12 mouse cellular contexts compared by ENCODE assay signal in genomic region chr2:9883803-9884532, GRCm38 (mm10). TPM values are rescaled to one million over a fixed set of nuclear protein-coding genes. Genes with fewer than 3 reads are reported as not detected.
DNase-seq lines count a peak whose midpoint lies in the region; ATAC-seq and TF ChIP-seq lines count a peak whose summit lies in the region.
"Had no signal": no experiment of that assay in that cellular context is flagged by ENCODE, and none has a peak within 500 bp of the region (broad histone marks: within the 10 kb centered on the region; RNA-seq: fewer than 3 reads in every experiment).

No protein-coding gene starts in this region.

- no peaks in the 10 kb centered on the region for H3K9me3 ChIP-seq in heart, embryonic 15.5 days (replicated peaks)
- no peaks in the 10 kb centered on the region for H3K9me3 ChIP-seq in hindbrain, embryonic 11.5 days (ENCODE audit: control insufficient read depth, low read length)
- H3K9me3 ChIP-seq in liver, postnatal 0 days (ENCODE audit: low read length) = no peaks in the 10 kb centered on the region

- no peak overlapping the region for H3K27ac ChIP-seq in heart, embryonic 15.5 days
- no peak overlapping the region for H3K27ac ChIP-seq in hindbrain, embryonic 11.5 days (ENCODE audit: low read depth, low read length)
- H3K27ac ChIP-seq in liver, postnatal 0 days (ENCODE audit: low read depth) = no peak overlapping the region

- H3K4me3 ChIP-seq in heart, embryonic 15.5 days = peak overlapping the region; percentile 43
- peak overlapping the region; percentile 27; the same call in 1 of the 2 replicates for H3K4me3 ChIP-seq in hindbrain, embryonic 11.5 days (ENCODE audit: low read depth, low read length)
- H3K4me3 ChIP-seq in liver, postnatal 0 days (ENCODE audit: low read depth, low read length) = peak overlapping the region; percentile 41
- H3K4me3 ChIP-seq: erythroblast, embryonic 14.5 days had no signal

- H3K4me1 ChIP-seq in heart, embryonic 15.5 days (replicated peaks) = peaks cover 54% of the 10 kb centered on the region
- H3K4me1 ChIP-seq in hindbrain, embryonic 11.5 days (replicated peaks; ENCODE audit: control insufficient read depth, insufficient read depth, low read length) = peaks cover 8% of the 10 kb centered on the region; the same call in 1 of the 2 replicates
- peaks cover 28% of the 10 kb centered on the region for H3K4me1 ChIP-seq in liver, postnatal 0 days (ENCODE audit: insufficient read depth)

- peaks cover 90% of the 10 kb centered on the region for H3K27me3 ChIP-seq in heart, embryonic 15.5 days
- peaks cover 86% of the 10 kb centered on the region for H3K27me3 ChIP-seq in hindbrain, embryonic 11.5 days (ENCODE audit: control insufficient read depth, insufficient read depth, low read length)
- H3K27me3 ChIP-seq in liver, postnatal 0 days (ENCODE audit: insufficient read depth, low read length) = peaks cover 93% of the 10 kb centered on the region

- no peak for ATAC-seq in heart, embryonic 15.5 days (replicated peaks; ENCODE audit: insufficient number of reproducible peaks, insufficient read depth, low FRiP score, low read depth)
- ATAC-seq in hindbrain, embryonic 11.5 days (ENCODE audit: low FRiP score) = no peak
- no peak for ATAC-seq in liver, postnatal 0 days

- H3K4me2 ChIP-seq in heart, embryonic 15.5 days = peak overlapping the region; percentile 99
- H3K4me2 ChIP-seq in hindbrain, embryonic 11.5 days (replicated peaks; ENCODE audit: low read depth, low read length) = peak overlapping the region; percentile 5; the same call in 1 of the 2 replicates
- peak overlapping the region; percentile 64 for H3K4me2 ChIP-seq in liver, postnatal 0 days (ENCODE audit: low read depth, low read length)

- no peak for TF ChIP-seq EP300 in liver, postnatal 0 days (IDR thresholded peaks at IDR 0.05; ENCODE audit: low read depth)

- 4% methylated on average over 27 of the region's 27 CpGs for WGBS in heart, embryonic 15.5 days
- 1% methylated on average over 26 of the region's 27 CpGs for WGBS in hindbrain, embryonic 11.5 days
- 1% methylated on average over 26 of the region's 27 CpGs for WGBS in liver, postnatal 0 days (ENCODE audit: insufficient replicate concordance)

- H3K9ac ChIP-seq in heart, embryonic 15.5 days = no peak overlapping the region
- H3K9ac ChIP-seq in hindbrain, embryonic 11.5 days (ENCODE audit: low read depth, low read length) = no peak overlapping the region; the same call in 1 of the 2 replicates
- no peak overlapping the region for H3K9ac ChIP-seq in liver, postnatal 0 days (replicated peaks)

- DNase-seq in heart, adult 8-10 months (ENCODE audit: low spot score) = no peak
- peak; percentile 60 for DNase-seq in CD4-positive, CD25-positive, alpha-beta regulatory T cell, adult 2 months (ENCODE audit: low read depth, low spot score)
- DNase-seq in hindbrain, embryonic 11.5 days (ENCODE audit: low spot score) = no peak
- DNase-seq in liver, postnatal 0 days = no peak
- no peak for DNase-seq in left cerebral cortex, adult 11 months (ENCODE audit: low spot score)
- no peak for DNase-seq in right cerebral cortex, postnatal 14 days
- no peak for DNase-seq in right cerebral cortex, postnatal 10 days (ENCODE audit: low spot score in 2 of 2)
- DNase-seq: thymus, adult 18-20 months had no signal

- TF ChIP-seq CTCF in liver, postnatal 0 days (IDR thresholded peaks at IDR 0.05; ENCODE audit: low read depth) = no peak

- H3K36me3 ChIP-seq in heart, embryonic 15.5 days = no peaks in the 10 kb centered on the region
- no peaks in the 10 kb centered on the region for H3K36me3 ChIP-seq in hindbrain, embryonic 11.5 days (ENCODE audit: control insufficient read depth, insufficient read depth, low read length)
- no peaks in the 10 kb centered on the region for H3K36me3 ChIP-seq in liver, postnatal 0 days (replicated peaks; ENCODE audit: insufficient read depth, low read length)

RNA-seq across cellular contexts. Expression of gene 4930412O13Rik, which starts 2.9 kb away (rescaled TPM):
- polyA plus RNA-seq in heart, embryonic 15.5 days (2015; fragmentation: Nextera tagmentation; extraction: Ambion mirVana) = 0.10 TPM in 1 of 2 replicates, not detected in the other
- not detected for total RNA-seq in heart, adult 8-10 months (2022)
- 0.24 and 0.71 TPM in 2 replicates for polyA plus RNA-seq in hindbrain, embryonic 11.5 days (2014; fragmentation: Nextera tagmentation; extraction: Ambion mirVana)
- not detected in 2 replicates for polyA plus RNA-seq in liver, postnatal 0 days (2015; fragmentation: Nextera tagmentation; extraction: Ambion mirVana)
- total RNA-seq: G1E had no signal
- polyA plus RNA-seq: erythroblast, embryonic 14.5 days; G1E; large intestine, adult 2 months had no signal

RNA-seq across cellular contexts. Expression of gene 9230102O04Rik, which starts 5.4 kb away (rescaled TPM):
- not detected in 2 replicates for polyA plus RNA-seq in heart, embryonic 15.5 days (2015; fragmentation: Nextera tagmentation; extraction: Ambion mirVana)
- not detected for total RNA-seq in heart, adult 8-10 months (2022)
- 1.6 and 3.3 TPM in 2 replicates for polyA plus RNA-seq in hindbrain, embryonic 11.5 days (2014; fragmentation: Nextera tagmentation; extraction: Ambion mirVana)
- polyA plus RNA-seq in liver, postnatal 0 days (2015; fragmentation: Nextera tagmentation; extraction: Ambion mirVana) = not detected in 2 replicates
- polyA plus RNA-seq: erythroblast, embryonic 14.5 days; large intestine, adult 2 months had no signal

RNA-seq across cellular contexts. Expression of gene Gata3, which starts 5.9 kb away (rescaled TPM):
- 2.7 and 9.4 TPM in 2 replicates for polyA plus RNA-seq in heart, embryonic 15.5 days (2015; fragmentation: Nextera tagmentation; extraction: Ambion mirVana)
- 1 to 10 TPM; 1.2 to 1.7 (median 1.3) TPM for total RNA-seq in heart, adult 8-10 months (2022)
- 18.6 and 22.9 TPM in 2 replicates for polyA plus RNA-seq in hindbrain, embryonic 11.5 days (2014; fragmentation: Nextera tagmentation; extraction: Ambion mirVana)
- 1.1 and 1.3 TPM in 2 replicates for polyA plus RNA-seq in liver, postnatal 0 days (2015; fragmentation: Nextera tagmentation; extraction: Ambion mirVana)

Comparison
In these comparisons a context has a peak if more than half of its experiments do, and no peak if none do; other contexts are left out.
1. H3K4me2 ChIP-seq: peak in every context shown above with its lines; median percentile 99 in heart, embryonic 15.5 days; 64 in liver, postnatal 0 days; 5 in hindbrain, embryonic 11.5 days.